Mouse (Mus musculus) neural tube, embryonic 13.5 days (tissue): ENCODE data around the gene Qser1. TPM values are rescaled to one million over a fixed set of nuclear protein-coding genes. Genes with fewer than 3 reads are reported as not detected.

ENCODE experiments used
- ATAC-seq: fragments of 200-750 bp; cut with Nextera tagmentation; 2 replicates; pipeline ENCODE4 v1.8.0; 2017; ENCODE audit warnings: low read depth, mild to moderate bottlenecking, moderate TSS enrichment, moderate library complexity
- H3K27ac ChIP-seq: fragments of 300-500 bp; sonication (generic); replicated peaks from 2 replicates; pipeline ENCODE4 v1.5.1; 2015; ENCODE audit warnings: moderate library complexity, mild to moderate bottlenecking, inconsistent platforms
- H3K27me3 ChIP-seq: fragments of 300-500 bp; sonication (generic); 2 replicates; pipeline ENCODE4 v1.6.1; 2015; ENCODE audit warnings: mild to moderate bottlenecking, inconsistent platforms
- H3K36me3 ChIP-seq: fragments of 300-500 bp; sonication (generic); 2 replicates; pipeline ENCODE4 v1.6.1; 2015; ENCODE audit warnings: mild to moderate bottlenecking, inconsistent platforms
- H3K4me1 ChIP-seq: fragments of 300-500 bp; sonication (generic); replicated peaks from 2 replicates; pipeline ENCODE4 v1.6.1; 2015; ENCODE audit warnings: inconsistent platforms
- H3K4me2 ChIP-seq: fragments of 300-500 bp; sonication (generic); 2 replicates; pipeline ENCODE4 v1.6.1; 2015; ENCODE audit warnings: inconsistent platforms, mild to moderate bottlenecking, moderate library complexity
- H3K4me3 ChIP-seq: fragments of 300-500 bp; sonication (generic); 2 replicates; pipeline ENCODE4 v1.5.1; 2015; ENCODE audit warnings: mild to moderate bottlenecking, inconsistent platforms
- H3K9ac ChIP-seq: fragments of 300-500 bp; sonication (generic); 2 replicates; pipeline ENCODE4 v1.6.1; 2015; ENCODE audit warnings: moderate library complexity, mild to moderate bottlenecking, inconsistent platforms
- H3K9me3 ChIP-seq: fragments of 300-500 bp; sonication (generic); 2 replicates; pipeline ENCODE4 v1.6.1; 2016; ENCODE audit warnings: inconsistent platforms
- WGBS: fragments of 180-500 bp; shearing (Covaris S2); methylation state at CpG from one replicate; pipeline ENCODE4 v1.1.7; 2015; 5-methylcytosine and 5-hydroxymethylcytosine counted together
- polyA plus RNA-seq: library from polyadenylated mRNA; unstranded; fragments of >200 nt; fragmentation: Nextera tagmentation; extraction: Ambion mirVana; gene quantifications from 2 replicates; pipeline ENCODE4 v1.2.1, GENCODE M21; 2015

The Qser1 gene
- polyA plus RNA-seq, 1 experiment from 2014 or later: 7.1 TPM

- no peak overlapping the region for H3K27ac ChIP-seq
- no peaks in the 10 kb centered on the region for H3K36me3 ChIP-seq
- no peak overlapping the region for H3K4me3 ChIP-seq
- no peak overlapping the region for H3K9ac ChIP-seq
- ATAC-seq: no peak
- no peak overlapping the region for H3K4me2 ChIP-seq
- WGBS: 89% methylated on average over 2 of the region's 2 CpGs
- peaks cover 12% of the 10 kb centered on the region; the same call in 1 of the 2 replicates for H3K4me1 ChIP-seq
- no peaks in the 10 kb centered on the region for H3K27me3 ChIP-seq
- no peaks in the 10 kb centered on the region for H3K9me3 ChIP-seq
Measured at GRCm38 (mm10) chr2:104717231-104717735, 99.3 kb downstream of the Qser1 start.

- H3K9me3 ChIP-seq: no peaks in the 10 kb centered on the region
- no peak within 1 kb of the TSS for H3K4me2 ChIP-seq
- H3K4me3 ChIP-seq: no peak within 1 kb of the TSS
- H3K27ac ChIP-seq: no peak within 1 kb of the TSS
- H3K36me3 ChIP-seq: no peaks in the 10 kb centered on the region
- no peaks in the 10 kb centered on the region for H3K27me3 ChIP-seq
- no peak within 1 kb of the TSS for H3K9ac ChIP-seq
- 93% methylated on average over 4 of the region's 4 CpGs for WGBS
- no peak for ATAC-seq
- peaks cover 15% of the 10 kb centered on the region for H3K4me1 ChIP-seq
Measured at GRCm38 (mm10) chr2:104716279-104716678, 100.3 kb downstream of the Qser1 start, which contains the start of gene Pin1rt1. Gene Pin1rt1 (minus strand): TSS chr2:104716379.

DNA sequence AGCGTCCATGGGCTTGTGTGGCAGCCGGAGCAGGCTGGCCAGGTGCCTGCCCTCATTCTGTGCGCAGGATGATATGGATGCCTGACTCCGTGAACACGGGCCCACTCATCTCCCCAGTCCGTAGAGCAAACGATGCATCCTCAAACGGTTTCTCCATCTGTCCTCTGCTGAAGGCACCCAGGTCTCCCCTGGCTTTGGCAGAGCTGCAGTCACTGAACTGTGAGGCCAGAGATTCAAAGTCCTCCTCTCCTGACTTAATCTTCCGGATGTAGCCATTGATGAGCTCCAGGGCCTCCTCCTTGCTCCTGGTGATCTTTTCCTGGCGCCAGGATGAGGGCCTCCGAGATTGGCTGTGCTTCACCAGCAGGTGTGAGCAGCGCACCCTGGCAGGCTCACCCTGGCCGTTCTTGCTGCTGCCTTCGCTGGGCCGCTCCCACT is 102.3 kb downstream of the Qser1 start:
- H3K36me3 ChIP-seq: no peaks in the 10 kb centered on the region
- H3K9ac ChIP-seq: 0 out of 2 replicates have a peak overlapping the region, but pooled peaks have one; percentile 0
- no peak overlapping the region for H3K4me3 ChIP-seq
- no peak overlapping the region for H3K4me2 ChIP-seq
- 37% methylated on average over 15 of the region's 15 CpGs for WGBS
- H3K27me3 ChIP-seq: no peaks in the 10 kb centered on the region
- no peak for ATAC-seq
- H3K4me1 ChIP-seq: peaks cover 32% of the 10 kb centered on the region
- no peaks in the 10 kb centered on the region for H3K9me3 ChIP-seq
- no peak overlapping the region for H3K27ac ChIP-seq

DNA sequence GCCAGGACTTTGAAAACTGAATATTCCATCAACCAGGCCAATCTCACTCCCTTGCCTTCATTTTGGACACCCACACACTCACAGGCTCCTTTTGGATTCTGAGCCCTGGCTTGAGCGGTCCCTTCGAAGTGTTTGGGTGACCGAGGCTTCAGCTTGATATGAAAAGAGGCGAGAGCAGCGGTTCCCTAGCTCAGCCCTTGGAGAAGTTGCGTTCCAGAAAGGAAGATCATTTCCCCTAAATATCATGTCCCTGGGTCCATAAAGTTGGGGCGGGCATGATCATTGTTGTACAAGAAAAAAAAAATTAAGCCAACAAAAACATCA is 104.1 kb downstream of the Qser1 start:
- H3K9ac ChIP-seq: peak overlapping the region; percentile 91
- peak overlapping the region; percentile 69 for H3K4me2 ChIP-seq
- H3K27ac ChIP-seq: peak overlapping the region; percentile 92
- H3K9me3 ChIP-seq: no peaks in the 10 kb centered on the region
- 0 out of 2 replicates have a peak, but pooled peaks cover 3% of the 10 kb centered on the region for H3K36me3 ChIP-seq
- H3K4me3 ChIP-seq: peak overlapping the region; percentile 76
- H3K4me1 ChIP-seq: peaks cover 32% of the 10 kb centered on the region
- 4% methylated on average over 7 of the region's 7 CpGs for WGBS
- no peaks in the 10 kb centered on the region for H3K27me3 ChIP-seq
- peak; percentile 32 for ATAC-seq

DNA sequence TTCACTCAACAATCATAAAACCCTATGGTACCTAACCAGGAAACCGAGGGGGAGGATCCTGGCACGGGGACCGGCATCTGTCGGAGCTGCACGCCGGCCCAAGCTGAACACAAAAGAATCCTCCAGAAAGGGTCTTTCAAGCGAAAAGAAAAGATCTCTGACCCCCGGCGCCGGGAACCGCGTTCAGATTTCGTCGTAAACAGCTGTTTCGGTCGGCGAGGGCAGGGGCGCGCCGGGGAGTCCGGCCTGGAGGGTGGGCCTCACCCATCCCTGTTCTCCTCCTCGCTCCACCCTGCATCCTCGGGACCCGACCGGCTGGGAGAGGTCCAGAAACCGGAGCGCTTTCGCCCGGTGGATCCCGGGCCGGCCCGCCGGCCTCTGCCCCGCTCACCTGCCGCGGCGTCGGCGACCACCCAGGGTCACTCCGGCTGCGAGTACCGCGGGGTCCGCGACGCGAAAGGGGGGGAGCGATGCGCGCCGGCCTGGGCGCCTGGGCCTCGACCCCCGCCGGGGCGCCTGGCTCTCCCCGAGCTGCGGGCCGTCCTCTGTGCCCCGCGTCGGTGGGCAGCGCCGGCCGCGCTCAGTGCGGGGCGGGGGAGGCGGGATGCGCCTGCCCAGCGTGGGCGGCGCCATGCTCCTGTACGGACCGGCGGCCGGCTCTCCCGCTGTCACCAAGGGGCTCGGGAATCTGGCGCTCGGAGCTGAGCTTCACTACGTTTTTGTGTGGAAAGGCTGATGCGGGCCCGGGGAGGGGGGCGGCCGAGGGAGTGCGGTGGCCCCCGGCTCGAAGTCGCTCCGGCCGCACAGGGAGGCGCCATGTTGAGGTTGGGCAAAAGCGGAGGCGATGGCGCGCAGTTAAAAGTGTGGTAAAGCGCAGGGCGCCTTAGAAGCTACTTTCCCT is 104.7 kb downstream of the Qser1 start, which contains the start of gene Tcp11l1:
Tcp11l1 (minus strand) TSS at position 585 of the 901 bp plus-strand sequence.
- peak; percentile 95 for ATAC-seq
- Histone ChIP-seq H3K9ac (peak within 1 kb of the TSS; percentile 91), H3K9me3 (no peaks in the 10 kb centered on the region), H3K36me3 (0 out of 2 replicates have a peak, but pooled peaks cover 3% of the 10 kb centered on the region), H3K4me1 (peaks cover 32% of the 10 kb centered on the region), H3K27ac (peak within 1 kb of the TSS; percentile 92), H3K27me3 (no peaks in the 10 kb centered on the region), H3K4me3 (peak within 1 kb of the TSS; percentile 76), H3K4me2 (peak within 1 kb of the TSS; percentile 69)
- WGBS: under 1% methylated on average over 94 of the region's 99 CpGs

DNA sequence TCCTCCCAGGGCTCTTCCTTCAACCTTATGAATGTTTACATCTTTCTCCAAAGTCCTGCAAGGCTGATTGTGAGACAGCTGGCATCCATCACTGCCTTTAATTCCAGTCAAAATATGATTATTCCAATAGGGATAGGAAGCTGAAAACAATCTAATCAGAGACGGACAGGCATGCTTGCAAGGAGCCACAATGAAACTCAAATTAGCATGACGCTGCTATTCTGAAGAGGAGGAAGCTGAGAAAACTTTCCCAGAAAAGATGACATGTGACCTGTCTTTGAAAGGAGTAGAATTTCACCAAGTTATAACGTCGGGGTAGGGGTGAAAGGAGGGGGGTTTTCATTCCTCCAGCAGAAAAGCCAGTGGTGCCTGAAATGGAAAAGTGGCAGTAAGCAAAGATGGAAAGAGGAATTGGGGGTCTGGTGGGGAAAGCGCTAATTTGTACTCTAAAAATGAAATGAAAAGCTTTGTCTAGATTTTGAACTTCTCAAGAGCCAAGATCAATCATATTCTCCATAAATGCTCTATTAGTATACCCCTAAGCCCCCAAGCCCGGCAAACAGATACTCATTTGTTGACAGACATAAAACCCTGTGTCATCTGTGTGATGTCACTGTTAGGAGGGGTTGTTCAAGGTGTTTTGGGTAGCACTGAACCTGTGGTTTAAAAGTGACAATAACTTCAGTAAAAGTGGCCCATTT is 105.7 kb downstream of the Qser1 start:
- no peaks in the 10 kb centered on the region for H3K27me3 ChIP-seq
- H3K4me2 ChIP-seq: peak overlapping the region; percentile 69
- H3K4me1 ChIP-seq: peaks cover 32% of the 10 kb centered on the region
- H3K4me3 ChIP-seq: peak overlapping the region; percentile 76
- H3K9ac ChIP-seq: peak overlapping the region; percentile 91
- H3K27ac ChIP-seq: peak overlapping the region; percentile 92
- peak; percentile 4; the same call in 1 of the 2 replicates for ATAC-seq
- 21% methylated on average over 6 of the region's 6 CpGs for WGBS
- no peaks in the 10 kb centered on the region for H3K9me3 ChIP-seq
- H3K36me3 ChIP-seq: peaks cover 10% of the 10 kb centered on the region

DNA sequence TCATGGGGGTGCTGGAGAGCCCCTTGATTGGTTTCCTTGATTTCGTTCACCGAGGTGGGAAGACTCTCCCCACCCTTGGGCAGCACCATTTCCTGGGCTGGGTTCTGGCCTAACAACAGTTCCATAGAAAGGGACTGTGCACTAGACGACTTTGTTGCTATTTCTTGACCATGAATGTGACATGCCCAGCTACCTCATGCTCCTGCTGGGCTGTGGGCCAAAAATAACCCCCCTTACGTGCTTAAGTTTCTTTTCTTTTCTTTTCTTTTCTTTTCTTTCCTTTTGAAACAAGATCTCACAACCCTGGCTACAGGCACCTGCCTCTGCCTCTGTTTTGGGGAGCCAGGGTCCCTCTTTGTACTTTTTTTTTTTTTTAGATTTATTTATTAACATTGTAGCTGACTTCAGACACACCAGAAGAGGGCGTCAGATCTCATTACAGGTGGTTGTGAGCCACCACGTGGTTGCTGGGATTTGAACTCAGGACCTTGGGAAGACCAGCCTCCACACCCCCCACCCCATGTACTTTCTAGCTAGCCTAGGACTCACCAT is 106.7 kb downstream of the Qser1 start:
- Histone ChIP-seq H3K9ac (no peak overlapping the region), H3K9me3 (no peaks in the 10 kb centered on the region), H3K4me1 (peaks cover 32% of the 10 kb centered on the region), H3K27me3 (no peaks in the 10 kb centered on the region), H3K27ac (no peak overlapping the region), H3K4me3 (no peak overlapping the region), H3K36me3 (peaks cover 20% of the 10 kb centered on the region), H3K4me2 (peak overlapping the region; percentile 69; the same call in 1 of the 2 replicates)
- ATAC-seq: no peak
- 62% methylated on average over 6 of the region's 6 CpGs for WGBS

Other genes starting within 250 kb of the Qser1 start
- gene Cstf3, start 226.2 kb downstream of the Qser1 start, polyA plus RNA-seq: 97.2 and 108 TPM in 2 replicates
- gene Tcp11l1, start 104.6 kb downstream of the Qser1 start, polyA plus RNA-seq: 65.0 and 68.4 TPM in 2 replicates
- 0.34 TPM in 1 of 2 replicates, not detected in the other for gene Pin1rt1, start 100.4 kb downstream of the Qser1 start, polyA plus RNA-seq
- 1.6 and 2.5 TPM in 2 replicates for gene Depdc7, start 73.9 kb downstream of the Qser1 start, polyA plus RNA-seq
- gene Prrg4, start 33.1 kb upstream of the Qser1 start, polyA plus RNA-seq: 0.36 and 0.45 TPM in 2 replicates
- 3.6 and 7.8 TPM in 2 replicates for gene Ccdc73, start 51.0 kb upstream of the Qser1 start, polyA plus RNA-seq
- 207 and 223 TPM in 2 replicates for gene Eif3m, start 200.3 kb upstream of the Qser1 start, polyA plus RNA-seq